Mouse (Mus musculus): ENCODE measurements at regions not wholly inside any gene's neighbourhood (a gene's known extent, or its start where the extent isn't known, plus 50 kb on each side); places are given as distances from the start of the nearest gene placed in this dataset.

DNA sequence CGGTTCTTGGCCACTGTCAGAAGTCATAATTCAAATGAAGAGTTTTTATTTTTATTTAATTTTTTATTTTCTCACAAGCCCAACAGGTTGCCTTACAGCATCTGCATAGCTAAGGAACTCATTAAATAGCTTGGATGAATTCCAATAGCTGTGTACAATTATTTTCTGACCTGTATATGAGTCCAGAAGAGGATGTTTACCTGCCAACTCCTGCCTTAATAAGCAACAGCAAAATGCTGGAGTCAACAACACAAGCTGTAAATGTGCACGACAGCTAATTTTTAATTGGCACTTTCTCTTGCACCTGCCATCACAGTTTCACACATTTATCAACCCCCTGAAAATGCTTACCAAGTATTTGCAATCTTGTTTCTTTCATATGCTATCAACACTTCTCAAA, 161.4 kb upstream of the Crbn start:
- Histone ChIP-seq H3K79me2 (ENCODE audit: control insufficient read depth, insufficient read depth) (no peaks in the 10 kb centered on the region), H3ac (ENCODE audit: control insufficient read depth, insufficient read length, low read depth) (no peak overlapping the region), H3K27me3 (ENCODE audit: control insufficient read depth, insufficient read depth, insufficient read length) (no peaks in the 10 kb centered on the region), H3K79me3 (ENCODE audit: low read depth) (no peaks in the 10 kb centered on the region), H3K36me3 (ENCODE audit: control insufficient read depth, insufficient read depth) (no peaks in the 10 kb centered on the region), H3K4me3 (ENCODE audit: insufficient read depth, poor library complexity, severe bottlenecking) (no peak overlapping the region)
- no peak for TF ChIP-seq CTCF (IDR thresholded peaks at IDR 0.05; ENCODE audit: control insufficient read depth, insufficient read depth, insufficient read length)
- no peak for TF ChIP-seq USF1 (IDR thresholded peaks at IDR 0.05; ENCODE audit: low read depth)
- no peak for TF ChIP-seq FOSL1 (IDR thresholded peaks at IDR 0.05; ENCODE audit: insufficient read depth, low read length, poor library complexity, severe bottlenecking)
- TF ChIP-seq MAX (IDR thresholded peaks at IDR 0.05), result no peak
- no peak for TF ChIP-seq MYOG (IDR thresholded peaks at IDR 0.05; ENCODE audit: control insufficient read depth, extremely low read depth, insufficient read length)
- TF ChIP-seq CEBPB (IDR thresholded peaks at IDR 0.05; ENCODE audit: low read depth), result no peak
- TF ChIP-seq MYOD1 (IDR thresholded peaks at IDR 0.05; ENCODE audit: control insufficient read depth, insufficient read length, low read depth), result no peak

DNA sequence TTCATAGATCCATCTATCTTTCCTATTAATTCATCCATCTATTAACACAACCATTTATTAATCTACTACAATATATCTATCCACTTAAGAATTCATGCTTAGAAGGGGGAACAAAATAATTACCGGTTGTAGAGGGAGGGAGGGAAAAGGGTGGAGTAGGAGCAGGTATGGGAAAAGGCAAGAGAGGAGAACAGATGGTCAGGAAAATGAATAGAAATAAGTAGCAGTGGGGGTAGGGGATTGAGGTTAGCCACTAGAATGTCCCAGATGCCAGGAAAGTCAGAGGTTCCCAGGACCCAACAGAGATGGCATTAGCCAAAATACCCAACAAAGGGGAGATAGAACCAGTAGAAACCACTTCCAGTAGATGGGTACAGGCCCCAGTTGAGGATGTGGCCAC, 164.5 kb upstream of the Crbn start:
- no peaks in the 10 kb centered on the region for H3K79me3 ChIP-seq (ENCODE audit: low read depth)
- no peaks in the 10 kb centered on the region for H3K27me3 ChIP-seq (ENCODE audit: control insufficient read depth, insufficient read depth, insufficient read length)
- H3K36me3 ChIP-seq (ENCODE audit: control insufficient read depth, insufficient read depth), result no peaks in the 10 kb centered on the region
- no peak overlapping the region for H3ac ChIP-seq (ENCODE audit: control insufficient read depth, insufficient read length, low read depth)
- H3K79me2 ChIP-seq (ENCODE audit: control insufficient read depth, insufficient read depth), result no peaks in the 10 kb centered on the region
- no peak overlapping the region for H3K4me3 ChIP-seq (ENCODE audit: insufficient read depth, poor library complexity, severe bottlenecking)
- TF ChIP-seq CEBPB (IDR thresholded peaks at IDR 0.05; ENCODE audit: low read depth) (no peak), MAX (IDR thresholded peaks at IDR 0.05) (no peak), CTCF (IDR thresholded peaks at IDR 0.05; ENCODE audit: control insufficient read depth, insufficient read depth, insufficient read length) (no peak), USF1 (IDR thresholded peaks at IDR 0.05; ENCODE audit: low read depth) (no peak), FOSL1 (IDR thresholded peaks at IDR 0.05; ENCODE audit: insufficient read depth, low read length, poor library complexity, severe bottlenecking) (no peak), MYOD1 (IDR thresholded peaks at IDR 0.05; ENCODE audit: control insufficient read depth, insufficient read length, low read depth) (no peak), MYOG (IDR thresholded peaks at IDR 0.05; ENCODE audit: control insufficient read depth, extremely low read depth, insufficient read length) (no peak)

DNA sequence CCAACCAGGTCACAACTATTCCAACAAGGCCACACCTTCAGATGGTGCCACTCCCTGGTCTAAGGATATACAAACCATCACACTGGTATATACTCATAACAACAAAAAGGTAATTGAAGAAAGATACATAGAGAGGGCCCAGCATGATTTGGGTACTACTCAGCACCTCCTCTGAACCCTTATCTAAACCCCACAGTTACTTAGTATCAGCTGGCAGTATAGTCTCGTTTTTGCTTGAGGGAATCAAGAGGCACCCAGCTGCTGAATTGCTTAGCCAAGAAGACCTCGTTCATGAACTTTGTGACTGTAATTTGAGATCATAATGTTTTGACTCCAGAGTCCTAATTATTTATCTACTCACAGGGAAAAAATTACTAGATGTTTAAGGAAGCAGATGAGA, 175.6 kb upstream of the Crbn start:
- H3K79me2 ChIP-seq (ENCODE audit: control insufficient read depth, insufficient read depth), result no peaks in the 10 kb centered on the region
- no peaks in the 10 kb centered on the region for H3K79me3 ChIP-seq (ENCODE audit: low read depth)
- no peak overlapping the region for H3K4me3 ChIP-seq (ENCODE audit: insufficient read depth, poor library complexity, severe bottlenecking)
- H3ac ChIP-seq (ENCODE audit: control insufficient read depth, insufficient read length, low read depth), result no peak overlapping the region
- H3K27me3 ChIP-seq (ENCODE audit: control insufficient read depth, insufficient read depth, insufficient read length), result no peaks in the 10 kb centered on the region
- H3K36me3 ChIP-seq (ENCODE audit: control insufficient read depth, insufficient read depth), result no peaks in the 10 kb centered on the region
- TF ChIP-seq FOSL1 (IDR thresholded peaks at IDR 0.05; ENCODE audit: insufficient read depth, low read length, poor library complexity, severe bottlenecking) (no peak), MYOD1 (IDR thresholded peaks at IDR 0.05; ENCODE audit: control insufficient read depth, insufficient read length, low read depth) (no peak), CEBPB (IDR thresholded peaks at IDR 0.05; ENCODE audit: low read depth) (no peak), MAX (IDR thresholded peaks at IDR 0.05) (no peak), USF1 (IDR thresholded peaks at IDR 0.05; ENCODE audit: low read depth) (no peak), MYOG (IDR thresholded peaks at IDR 0.05; ENCODE audit: control insufficient read depth, extremely low read depth, insufficient read length) (no peak), CTCF (IDR thresholded peaks at IDR 0.05; ENCODE audit: control insufficient read depth, insufficient read depth, insufficient read length) (no peak)

GRCm38 (mm10) chr6:106978721-106979120, 178.8 kb upstream of the Crbn start:
- Histone ChIP-seq H3K4me3 (ENCODE audit: insufficient read depth, poor library complexity, severe bottlenecking) (no peak overlapping the region), H3K27me3 (ENCODE audit: control insufficient read depth, insufficient read depth, insufficient read length) (no peaks in the 10 kb centered on the region), H3ac (ENCODE audit: control insufficient read depth, insufficient read length, low read depth) (no peak overlapping the region), H3K79me3 (ENCODE audit: low read depth) (no peaks in the 10 kb centered on the region), H3K36me3 (ENCODE audit: control insufficient read depth, insufficient read depth) (no peaks in the 10 kb centered on the region), H3K79me2 (ENCODE audit: control insufficient read depth, insufficient read depth) (no peaks in the 10 kb centered on the region)
- TF ChIP-seq USF1 (IDR thresholded peaks at IDR 0.05; ENCODE audit: low read depth) (no peak), MYOG (IDR thresholded peaks at IDR 0.05; ENCODE audit: control insufficient read depth, extremely low read depth, insufficient read length) (no peak), MYOD1 (IDR thresholded peaks at IDR 0.05; ENCODE audit: control insufficient read depth, insufficient read length, low read depth) (no peak), MAX (IDR thresholded peaks at IDR 0.05) (no peak), CEBPB (IDR thresholded peaks at IDR 0.05; ENCODE audit: low read depth) (no peak), CTCF (IDR thresholded peaks at IDR 0.05; ENCODE audit: control insufficient read depth, insufficient read depth, insufficient read length) (no peak), FOSL1 (IDR thresholded peaks at IDR 0.05; ENCODE audit: insufficient read depth, low read length, poor library complexity, severe bottlenecking) (no peak)

GRCm38 (mm10) chr6:106979755-106980154, 179.9 kb upstream of the Crbn start:
- no peak overlapping the region for H3K4me3 ChIP-seq (ENCODE audit: insufficient read depth, poor library complexity, severe bottlenecking)
- H3K79me3 ChIP-seq (ENCODE audit: low read depth), result no peaks in the 10 kb centered on the region
- H3ac ChIP-seq (ENCODE audit: control insufficient read depth, insufficient read length, low read depth), result no peak overlapping the region
- TF ChIP-seq CTCF (IDR thresholded peaks at IDR 0.05; ENCODE audit: control insufficient read depth, insufficient read depth, insufficient read length), result no peak
- TF ChIP-seq MYOG (IDR thresholded peaks at IDR 0.05; ENCODE audit: control insufficient read depth, extremely low read depth, insufficient read length), result no peak
- TF ChIP-seq CEBPB (IDR thresholded peaks at IDR 0.05; ENCODE audit: low read depth), result no peak
- TF ChIP-seq MYOD1 (IDR thresholded peaks at IDR 0.05; ENCODE audit: control insufficient read depth, insufficient read length, low read depth), result no peak
- no peak for TF ChIP-seq FOSL1 (IDR thresholded peaks at IDR 0.05; ENCODE audit: insufficient read depth, low read length, poor library complexity, severe bottlenecking)
- no peak for TF ChIP-seq USF1 (IDR thresholded peaks at IDR 0.05; ENCODE audit: low read depth)
- no peak for TF ChIP-seq MAX (IDR thresholded peaks at IDR 0.05)
- H3K79me2 ChIP-seq (ENCODE audit: control insufficient read depth, insufficient read depth), result no peaks in the 10 kb centered on the region
- no peaks in the 10 kb centered on the region for H3K27me3 ChIP-seq (ENCODE audit: control insufficient read depth, insufficient read depth, insufficient read length)
- no peaks in the 10 kb centered on the region for H3K36me3 ChIP-seq (ENCODE audit: control insufficient read depth, insufficient read depth)

DNA sequence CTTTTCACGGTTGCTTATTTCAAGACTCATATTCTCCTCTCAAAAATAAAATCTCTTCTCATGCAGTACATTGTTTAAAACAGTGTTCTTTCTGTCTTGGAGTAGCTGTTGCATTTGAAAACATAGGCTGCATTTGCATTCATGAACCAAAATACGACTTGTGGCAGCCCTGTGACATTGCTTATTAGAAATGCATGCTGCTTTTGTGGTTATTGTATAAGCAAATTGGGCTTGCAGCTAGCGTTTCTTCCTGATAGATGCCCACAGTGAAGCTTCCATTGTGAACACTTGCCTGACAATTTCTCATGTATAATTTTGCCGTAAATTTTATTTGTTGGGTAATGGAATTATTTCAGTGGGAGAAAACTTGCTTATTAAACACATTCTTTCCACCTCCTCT, 180.3 kb upstream of the Crbn start:
- no peaks in the 10 kb centered on the region for H3K36me3 ChIP-seq (ENCODE audit: control insufficient read depth, insufficient read depth)
- H3K79me2 ChIP-seq (ENCODE audit: control insufficient read depth, insufficient read depth), result no peaks in the 10 kb centered on the region
- H3K4me3 ChIP-seq (ENCODE audit: insufficient read depth, poor library complexity, severe bottlenecking), result no peak overlapping the region
- TF ChIP-seq FOSL1 (IDR thresholded peaks at IDR 0.05; ENCODE audit: insufficient read depth, low read length, poor library complexity, severe bottlenecking), result no peak
- TF ChIP-seq USF1 (IDR thresholded peaks at IDR 0.05; ENCODE audit: low read depth), result no peak
- no peak for TF ChIP-seq CEBPB (IDR thresholded peaks at IDR 0.05; ENCODE audit: low read depth)
- no peak for TF ChIP-seq MAX (IDR thresholded peaks at IDR 0.05)
- TF ChIP-seq MYOD1 (IDR thresholded peaks at IDR 0.05; ENCODE audit: control insufficient read depth, insufficient read length, low read depth), result no peak
- no peak for TF ChIP-seq MYOG (IDR thresholded peaks at IDR 0.05; ENCODE audit: control insufficient read depth, extremely low read depth, insufficient read length)
- no peak for TF ChIP-seq CTCF (IDR thresholded peaks at IDR 0.05; ENCODE audit: control insufficient read depth, insufficient read depth, insufficient read length)
- no peak overlapping the region for H3ac ChIP-seq (ENCODE audit: control insufficient read depth, insufficient read length, low read depth)
- no peaks in the 10 kb centered on the region for H3K79me3 ChIP-seq (ENCODE audit: low read depth)
- no peaks in the 10 kb centered on the region for H3K27me3 ChIP-seq (ENCODE audit: control insufficient read depth, insufficient read depth, insufficient read length)

Measured in C2C12 (cell line).